11 mouse cellular contexts compared by ENCODE assay signal in genomic region chr4:139176023-139176422, GRCm38 (mm10). TPM values are rescaled to one million over a fixed set of nuclear protein-coding genes. Genes with fewer than 3 reads are reported as not detected.
DNase-seq lines count a peak whose midpoint lies in the region; ATAC-seq lines count a peak whose summit lies in the region.
"Had no signal": no experiment of that assay in that cellular context is flagged by ENCODE, and none has a peak within 500 bp of the region (broad histone marks: within the 10 kb centered on the region; RNA-seq: fewer than 3 reads in every experiment).

No protein-coding gene starts in this region.

- H3K27ac ChIP-seq in stomach, embryonic 15.5 days = peak overlapping the region; percentile 33; the same call in 1 of the 2 replicates
- H3K27ac ChIP-seq: liver, embryonic 15.5 days had no signal

- intact Hi-C loops in heart, postnatal 25 days (cut with DNase I) = no loop called here

- no peak; the same call in 1 of the 2 replicates for ATAC-seq in stomach, embryonic 15.5 days (ENCODE audit: insufficient read depth, low FRiP score, low read depth)
- ATAC-seq in megakaryocyte progenitor cell, adult 5-6 weeks (replicated peaks; ENCODE audit: poor library complexity) = no peak
- ATAC-seq: Patski had no signal

- no peaks in the 10 kb centered on the region for H3K27me3 ChIP-seq in stomach, embryonic 15.5 days (replicated peaks)
- H3K27me3 ChIP-seq: liver, embryonic 15.5 days; Patski had no signal

- no peak overlapping the region for H3K4me3 ChIP-seq in stomach, embryonic 15.5 days (replicated peaks)
- H3K4me3 ChIP-seq: forebrain, embryonic 10.5 days; liver, embryonic 15.5 days had no signal

- H3K4me2 ChIP-seq in stomach, embryonic 15.5 days = no peak overlapping the region
- H3K4me2 ChIP-seq: liver, embryonic 15.5 days had no signal

- WGBS in stomach, embryonic 15.5 days = 22% methylated on average over 6 of the region's 6 CpGs

- H3K36me3 ChIP-seq in stomach, embryonic 15.5 days = no peaks in the 10 kb centered on the region
- H3K36me3 ChIP-seq: forebrain, embryonic 10.5 days; liver, embryonic 15.5 days had no signal

- H3K9me3 ChIP-seq in stomach, embryonic 15.5 days = no peaks in the 10 kb centered on the region
- H3K9me3 ChIP-seq: liver, embryonic 15.5 days had no signal

- H3K4me1 ChIP-seq in stomach, embryonic 15.5 days = peaks cover 20% of the 10 kb centered on the region; the same call in 1 of the 2 replicates

- peak; percentile 49 for DNase-seq in ovary, postnatal 14 days (ENCODE audit: low spot score)
- DNase-seq in ovary, postnatal 36 days (ENCODE audit: low spot score) = no peak
- DNase-seq in heart, postnatal 25 days (ENCODE audit: low spot score) = peak; percentile 35
- peak; percentile 63 for DNase-seq in kidney, postnatal 14 days
- DNase-seq in thymus, postnatal 0 days (ENCODE audit: low spot score) = no peak
- DNase-seq in embryo, embryonic 9.5 days (ENCODE audit: extremely low spot score) = no peak

- H3K9ac ChIP-seq in stomach, embryonic 15.5 days = no peak overlapping the region
- H3K9ac ChIP-seq: liver, embryonic 15.5 days had no signal

RNA-seq across cellular contexts. Expression of gene Capzb, which starts 16.7 kb away (rescaled TPM):
- 100 to 1,000 TPM; 415 to 449 TPM for total RNA-seq in heart, postnatal 25 days (2021)
- 375 and 416 TPM in 2 replicates for polyA plus RNA-seq in stomach, embryonic 15.5 days (2015; fragmentation: Nextera tagmentation; extraction: Ambion mirVana)
- total RNA-seq in megakaryocyte progenitor cell, adult 5-6 weeks (2015) = 409 and 415 TPM in 2 replicates
- 139 and 157 TPM in 2 replicates for total RNA-seq in megakaryocyte progenitor cell, adult 5-6 weeks (2017)
- polyA plus RNA-seq in thymus, postnatal 0 days (2015; fragmentation: Nextera tagmentation; extraction: Ambion mirVana) = 415 and 425 TPM in 2 replicates

RNA-seq across cellular contexts. Expression of gene Minos1, which starts 45.1 kb away (rescaled TPM):
- total RNA-seq in heart, postnatal 25 days (2021) = 100 to 1,000 TPM; 782 to 827 TPM
- polyA plus RNA-seq in stomach, embryonic 15.5 days (2015; fragmentation: Nextera tagmentation; extraction: Ambion mirVana) = 514 and 574 TPM in 2 replicates
- total RNA-seq in megakaryocyte progenitor cell, adult 5-6 weeks (2015) = 517 and 531 TPM in 2 replicates
- 167 and 172 TPM in 2 replicates for total RNA-seq in megakaryocyte progenitor cell, adult 5-6 weeks (2017)
- polyA plus RNA-seq in thymus, postnatal 0 days (2015; fragmentation: Nextera tagmentation; extraction: Ambion mirVana) = 777 and 795 TPM in 2 replicates

Comparison
In these comparisons a context has a peak if more than half of its experiments do, and no peak if none do; other contexts are left out.
1. DNase-seq: peak in ovary, postnatal 14 days (single experiment), heart, postnatal 25 days (single experiment) and kidney, postnatal 14 days (single experiment); none in ovary, postnatal 36 days (single experiment), thymus, postnatal 0 days (single experiment) and embryo, embryonic 9.5 days (single experiment).